ENCODE assay signal across 20 mouse cellular contexts in the genomic region with DNA sequence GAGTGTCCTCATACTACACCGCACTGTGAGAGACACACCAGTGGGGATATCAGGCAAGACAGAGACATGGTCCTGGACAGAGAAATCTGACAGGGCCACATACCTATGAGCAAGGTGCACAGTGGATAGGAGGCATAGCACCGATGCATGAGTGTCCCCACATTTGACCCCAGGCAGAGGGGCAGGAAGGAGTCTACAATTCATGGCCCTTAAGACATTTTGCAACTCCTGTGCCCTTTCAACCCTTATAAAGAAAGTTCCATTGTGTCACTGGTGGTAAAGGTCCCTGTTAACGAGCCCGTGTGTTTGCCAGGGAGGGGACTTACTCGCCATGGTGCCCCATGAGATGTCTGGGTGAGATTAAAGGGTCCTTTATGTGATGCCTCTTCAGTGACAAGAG.
"Had no signal": no experiment of that assay in that cellular context is flagged by ENCODE, and none has a peak within 500 bp of the region (broad histone marks: within the 10 kb centered on the region; RNA-seq: fewer than 3 reads in every experiment).

No protein-coding gene starts in this region.

- H3K9me3 ChIP-seq: midbrain, embryonic 10.5 days; midbrain, embryonic 12.5 days; neural tube, embryonic 13.5 days; neural tube, embryonic 15.5 days; stomach, embryonic 15.5 days had no signal

- H3K27ac ChIP-seq: midbrain, embryonic 10.5 days; midbrain, embryonic 12.5 days; neural tube, embryonic 13.5 days; neural tube, embryonic 15.5 days; stomach, embryonic 15.5 days; stomach, postnatal 0 days had no signal

- DNase-seq: lung, adult 18-20 months; lung, embryonic 14.5 days; lung, postnatal 10 days; lung, postnatal 4 days; midbrain, embryonic 14.5 days; retina, postnatal 1 day; right cerebral cortex, adult 18-20 months; right cerebral cortex, postnatal 25 days; right cerebral cortex, postnatal 4 days; spleen, adult 18-20 months; thymus, postnatal 14 days; thymus, postnatal 36 days had no signal

- H3K36me3 ChIP-seq: midbrain, embryonic 10.5 days; midbrain, embryonic 12.5 days; neural tube, embryonic 13.5 days; neural tube, embryonic 15.5 days; stomach, embryonic 15.5 days had no signal

- H3K9ac ChIP-seq: lung, embryonic 14.5 days; midbrain, embryonic 12.5 days; neural tube, embryonic 13.5 days; neural tube, embryonic 15.5 days; stomach, embryonic 15.5 days had no signal

- ATAC-seq: midbrain, embryonic 16.5 days had no signal

- H3K4me2 ChIP-seq: lung, embryonic 14.5 days; midbrain, embryonic 12.5 days; neural tube, embryonic 13.5 days; neural tube, embryonic 15.5 days; stomach, embryonic 15.5 days had no signal

- H3K27me3 ChIP-seq: stomach, embryonic 15.5 days had no signal

- H3K4me3 ChIP-seq: midbrain, embryonic 10.5 days; midbrain, embryonic 12.5 days; myocyte; neural tube, embryonic 13.5 days; neural tube, embryonic 15.5 days; stomach, embryonic 15.5 days had no signal
